Mouse (Mus musculus): ENCODE data around the gene Fhod1.

DNA sequence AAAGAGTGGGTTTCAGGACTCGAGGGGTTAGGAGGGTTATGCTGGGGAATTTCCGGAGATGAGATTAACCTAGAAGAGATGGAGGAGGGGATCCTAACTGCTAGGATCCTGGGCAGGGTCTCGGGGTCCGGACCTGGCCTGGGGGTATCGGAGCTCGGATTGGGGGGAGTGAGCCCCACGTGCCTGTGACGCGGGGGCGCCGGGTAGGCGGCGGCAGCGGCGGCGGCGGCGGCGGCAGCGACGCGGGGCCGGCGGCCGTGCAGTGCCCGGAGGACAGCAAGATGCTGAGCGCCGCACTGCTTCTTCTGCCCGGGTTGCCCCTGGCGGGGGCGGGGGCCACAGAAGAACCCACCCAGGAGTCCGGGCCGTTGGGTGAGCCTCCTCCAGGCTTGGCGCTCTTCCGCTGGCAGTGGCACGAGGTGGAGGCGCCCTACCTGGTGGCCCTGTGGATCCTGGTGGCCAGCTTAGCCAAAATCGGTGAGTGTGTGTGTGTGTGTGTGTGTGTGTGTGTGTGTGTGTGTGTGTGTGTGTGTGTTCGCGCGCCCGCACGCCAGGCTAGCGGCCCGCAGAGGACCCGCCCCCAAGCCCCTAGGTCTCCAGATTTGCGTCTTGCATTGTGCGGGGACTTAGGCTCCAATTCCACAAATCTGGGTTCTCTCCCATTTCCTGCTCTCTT is 1.5 kb upstream of the Fhod1 start:
- no peak for TF ChIP-seq GATA1 (IDR thresholded peaks at IDR 0.05; ENCODE audit: borderline replicate concordance, low read length)
- no peak for TF ChIP-seq FLI1 (IDR thresholded peaks at IDR 0.05; ENCODE audit: low read length)
